Mouse (Mus musculus) urinary bladder, adult 2 months (tissue): ENCODE data around the gene Gm49601. TPM values are rescaled to one million over a fixed set of nuclear protein-coding genes. Genes with fewer than 3 reads are reported as not detected.

Experiments used
- DNase-seq: peaks from one replicate; pipeline ENCODE4 v3.0.0; 2022; ENCODE audit warnings: low spot score
- polyA plus RNA-seq: library from polyadenylated mRNA; depleted of rRNA; stranded (reverse); fragments of >200 nt; gene quantifications from 2 replicates; pipeline ENCODE4 v1.2.3, GENCODE M21; 2012; rRNA removed

Gene Gm49601
- 11.8 and 15.0 TPM in 2 replicates for polyA plus RNA-seq

DNA sequence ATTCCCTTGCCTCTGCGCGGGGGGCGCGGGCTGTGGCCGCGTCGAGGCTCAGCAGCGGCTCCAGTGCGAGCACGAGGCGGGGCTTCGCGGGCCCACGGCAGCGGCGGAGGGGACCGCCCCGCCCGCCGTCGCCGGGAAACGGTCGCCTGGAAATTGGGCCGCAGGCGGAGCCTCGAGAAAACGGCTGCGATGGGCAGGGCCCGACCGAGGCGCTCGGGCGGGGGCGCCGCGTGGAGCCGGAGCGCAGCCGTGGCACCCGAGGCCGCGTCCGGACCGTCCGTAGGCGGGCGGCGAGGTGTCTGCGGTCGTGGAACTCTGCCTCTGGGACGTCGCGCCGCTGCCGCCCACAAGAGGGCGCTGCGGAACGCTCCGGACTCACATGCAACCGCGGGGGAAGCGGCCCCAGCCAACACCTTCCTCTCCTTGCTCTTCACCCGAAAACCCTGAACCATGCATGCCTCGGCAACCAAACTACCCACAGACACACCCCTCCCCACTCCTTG is at the start of gene Gm49601:
Gene Gm49601, minus strand, starts transcription at position 52 of the 503 bp plus-strand sequence.
- peak; percentile 79 for DNase-seq

DNA sequence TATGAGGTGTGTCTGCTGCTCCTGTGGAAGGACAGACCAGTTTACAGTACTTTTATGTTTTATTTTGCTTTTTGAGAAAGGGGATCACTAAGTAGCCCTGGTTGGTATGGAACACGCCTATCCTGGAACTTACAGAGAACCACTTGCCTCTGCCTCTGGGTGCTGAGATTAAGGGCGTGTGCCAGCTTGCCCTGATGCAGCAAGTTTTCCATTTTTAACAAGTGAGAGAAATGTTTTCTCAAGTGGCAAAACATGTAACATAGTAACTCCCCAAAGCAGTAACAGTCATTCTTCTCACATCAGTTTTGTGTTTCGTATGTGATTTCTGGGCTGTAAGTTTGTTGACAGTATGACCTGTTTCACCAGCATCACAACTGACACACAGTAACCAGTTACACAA is 46.8 kb upstream of the Gm49601 start:
- DNase-seq, result no peak

DNA sequence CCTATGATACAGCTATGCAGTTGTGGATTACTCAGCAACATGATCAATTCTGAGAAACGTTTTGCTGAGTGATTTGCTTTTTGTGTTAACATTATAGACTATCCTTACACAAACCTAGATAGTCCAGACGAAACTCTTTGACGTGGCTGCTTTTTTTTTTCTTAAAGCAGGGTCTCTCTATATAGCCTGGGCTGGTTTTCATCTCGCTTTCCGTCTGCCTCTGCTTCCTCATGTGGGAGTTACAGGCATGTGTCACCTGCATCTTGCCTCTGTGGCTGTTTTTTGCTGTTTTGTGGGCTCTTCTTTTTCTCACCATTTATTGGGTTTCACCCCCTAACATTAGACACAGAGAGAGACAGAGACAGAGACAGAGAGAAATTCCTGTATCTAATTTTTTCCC is 45.8 kb upstream of the Gm49601 start:
- no peak for DNase-seq

DNA sequence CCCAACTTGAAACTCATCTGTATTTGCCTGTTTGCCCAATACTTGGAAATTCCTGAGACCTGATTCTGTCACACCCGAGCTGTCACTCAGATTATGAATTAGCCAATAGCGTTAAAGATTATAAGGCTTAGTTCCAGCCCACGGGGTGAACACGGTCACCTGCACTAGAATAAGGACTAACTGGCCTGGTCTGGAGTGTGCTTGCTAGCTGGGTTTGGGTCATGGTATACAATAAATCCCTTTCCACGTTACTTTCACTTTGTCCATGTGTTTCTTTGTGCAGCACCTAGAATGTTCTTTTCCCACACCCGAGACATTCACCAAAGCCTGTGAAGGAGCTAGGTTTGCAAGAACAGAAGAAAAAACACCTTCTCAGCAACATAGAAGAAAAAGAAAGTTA is 43.7 kb upstream of the Gm49601 start:
- DNase-seq, result no peak

DNA sequence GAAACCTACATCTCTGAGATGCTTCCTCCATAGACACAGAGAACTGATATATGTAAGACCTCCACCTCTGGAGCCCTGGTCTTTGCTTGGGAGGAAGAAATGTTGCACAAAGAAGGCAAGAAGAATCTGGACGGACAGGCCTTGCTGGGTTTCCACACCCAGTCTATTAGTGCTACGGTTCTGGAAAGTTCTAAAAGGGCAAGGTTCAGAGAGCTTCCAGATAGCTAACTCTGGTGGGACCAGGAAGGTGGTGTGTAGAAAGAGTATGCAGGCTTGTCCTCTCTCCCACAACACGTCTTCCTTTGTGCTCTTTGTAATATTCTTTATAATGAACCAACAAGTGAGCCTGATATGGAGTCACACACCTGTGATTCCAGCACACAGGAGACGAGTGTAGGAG is 32.4 kb upstream of the Gm49601 start:
- no peak for DNase-seq

DNA sequence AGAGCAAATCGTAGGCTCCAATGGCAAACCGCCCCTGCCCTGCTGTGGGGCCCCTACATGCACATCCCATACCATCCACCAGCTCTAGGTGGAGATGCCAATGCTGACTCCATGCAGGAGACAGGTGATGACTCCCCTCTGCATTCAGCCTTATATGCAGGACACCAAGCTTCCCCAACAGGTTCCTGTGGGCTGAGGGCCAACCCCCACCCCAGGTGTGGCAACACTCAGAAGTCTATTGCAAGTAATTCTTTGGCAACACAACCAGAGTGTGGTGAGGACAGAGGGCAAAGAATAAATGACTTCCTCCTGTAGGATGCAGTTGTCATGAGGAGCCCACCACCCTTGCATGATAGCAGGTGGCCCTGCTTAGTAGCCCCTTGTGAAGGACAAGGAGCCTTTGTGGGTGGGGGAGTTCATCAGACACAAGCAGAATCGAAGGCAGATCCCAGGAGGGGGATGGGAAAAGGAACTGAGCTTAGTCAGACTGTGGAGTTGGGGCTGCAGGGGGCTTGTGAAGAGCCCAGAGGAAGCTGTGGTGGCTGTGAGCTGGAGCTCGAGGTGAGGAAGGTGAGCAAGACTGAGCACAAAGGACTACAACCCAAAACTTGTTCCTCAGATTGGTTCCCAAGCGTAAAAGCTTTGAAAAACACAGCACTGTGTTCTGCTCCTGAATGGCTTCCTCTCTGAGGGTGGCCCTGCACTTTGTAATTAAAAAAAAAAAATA is 29.3 kb upstream of the Gm49601 start:
- no peak for DNase-seq

DNA sequence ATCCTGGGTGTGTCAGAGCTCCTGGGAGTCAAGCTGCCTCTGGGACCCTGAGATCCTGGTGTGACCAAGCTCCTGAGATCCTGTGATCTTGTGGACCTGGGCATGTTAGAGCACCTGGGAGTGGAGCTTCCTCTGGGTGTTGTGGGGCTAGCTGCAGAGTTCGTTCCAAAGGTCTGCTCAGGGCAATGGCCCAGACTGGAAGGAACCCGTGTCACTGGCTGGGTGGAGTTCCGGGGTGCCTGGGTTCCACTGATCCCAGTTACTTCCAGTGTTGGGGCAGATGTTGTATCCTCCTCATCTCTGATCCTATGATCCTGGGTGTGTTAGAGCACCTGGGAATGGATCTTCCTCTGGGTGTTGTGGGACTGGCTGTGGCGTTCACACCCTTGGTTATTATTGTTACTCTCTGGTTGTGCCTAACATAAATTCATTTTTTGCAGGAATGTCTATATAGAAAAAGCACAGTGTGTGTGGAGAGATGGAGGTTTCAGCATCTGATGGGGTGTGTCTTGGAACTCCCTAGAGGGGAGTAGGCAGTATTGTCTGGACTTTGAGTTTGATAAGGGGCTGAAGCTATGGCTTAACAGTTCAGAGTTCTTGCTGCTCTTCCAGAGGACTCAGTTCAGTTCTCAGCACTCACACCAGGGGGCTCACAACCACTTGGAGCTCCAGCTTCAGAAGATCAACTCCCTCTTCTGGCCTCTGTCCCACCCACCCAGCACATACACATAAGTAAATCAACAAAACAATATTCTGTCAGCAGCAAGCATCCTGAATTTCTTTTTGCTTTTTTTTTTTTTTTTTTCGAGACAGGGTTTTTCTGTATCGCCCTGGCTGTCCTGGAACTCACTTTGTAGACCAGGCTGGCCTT is 27.3 kb upstream of the Gm49601 start:
- DNase-seq, result no peak

DNA sequence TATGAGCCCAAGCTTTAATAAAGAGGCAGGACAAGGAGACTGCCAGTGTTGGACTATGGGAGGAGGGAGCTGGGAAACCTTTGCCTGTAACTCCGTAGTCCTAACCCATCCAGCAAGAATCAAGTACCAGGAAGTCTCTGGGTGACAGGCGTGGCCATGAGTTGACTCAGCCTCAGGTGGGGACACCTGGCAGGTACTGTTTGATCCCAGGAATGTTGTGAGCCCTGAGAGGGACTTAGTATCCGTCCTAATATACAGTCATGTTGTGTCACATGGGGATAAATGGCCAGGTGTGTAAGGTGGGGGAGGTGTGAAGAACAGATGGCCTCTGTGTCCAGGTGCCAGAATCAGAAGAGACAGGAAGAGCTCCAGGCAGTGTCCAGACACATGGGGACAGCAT is 22.9 kb upstream of the Gm49601 start:
- no peak for DNase-seq

DNA sequence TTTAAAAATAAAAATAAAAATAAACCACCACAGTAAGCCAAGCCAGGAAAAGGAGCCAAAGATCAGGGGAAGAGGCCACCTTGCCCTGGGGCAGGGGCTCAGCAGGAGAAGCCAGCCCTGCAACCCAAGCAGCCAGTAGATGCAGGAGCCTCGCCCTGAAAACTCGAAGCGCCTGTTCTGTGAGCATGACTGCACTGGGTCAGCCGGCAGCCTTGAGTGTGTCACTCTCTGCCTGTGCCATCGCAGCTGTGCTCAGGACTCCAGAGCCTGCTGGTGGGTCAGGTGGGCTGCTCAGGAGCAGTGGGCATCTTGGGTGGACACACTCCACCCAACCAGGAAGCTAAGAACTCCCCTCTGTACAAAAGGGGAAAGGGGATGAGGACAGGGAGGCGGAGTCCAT is 19.1 kb upstream of the Gm49601 start:
- DNase-seq, result no peak

DNA sequence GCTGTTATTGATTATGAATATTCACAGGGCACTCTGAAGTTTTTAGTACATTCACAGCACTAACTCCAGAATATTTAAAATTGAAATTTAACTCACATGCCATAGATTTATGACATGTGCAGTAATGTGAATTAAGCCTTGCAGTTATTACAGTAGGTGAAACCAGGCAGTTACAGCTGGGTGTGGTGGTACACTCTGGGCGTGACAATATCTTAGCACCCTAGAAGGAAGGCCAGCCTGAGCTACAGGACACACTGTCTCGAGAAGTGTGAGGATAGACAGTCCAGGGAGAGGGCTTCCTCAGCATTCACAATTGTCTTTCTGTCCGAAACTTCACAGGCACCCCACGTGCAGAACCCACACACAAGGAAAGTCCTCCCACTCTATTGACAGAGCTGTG is 18.3 kb upstream of the Gm49601 start:
- DNase-seq, result no peak

DNA sequence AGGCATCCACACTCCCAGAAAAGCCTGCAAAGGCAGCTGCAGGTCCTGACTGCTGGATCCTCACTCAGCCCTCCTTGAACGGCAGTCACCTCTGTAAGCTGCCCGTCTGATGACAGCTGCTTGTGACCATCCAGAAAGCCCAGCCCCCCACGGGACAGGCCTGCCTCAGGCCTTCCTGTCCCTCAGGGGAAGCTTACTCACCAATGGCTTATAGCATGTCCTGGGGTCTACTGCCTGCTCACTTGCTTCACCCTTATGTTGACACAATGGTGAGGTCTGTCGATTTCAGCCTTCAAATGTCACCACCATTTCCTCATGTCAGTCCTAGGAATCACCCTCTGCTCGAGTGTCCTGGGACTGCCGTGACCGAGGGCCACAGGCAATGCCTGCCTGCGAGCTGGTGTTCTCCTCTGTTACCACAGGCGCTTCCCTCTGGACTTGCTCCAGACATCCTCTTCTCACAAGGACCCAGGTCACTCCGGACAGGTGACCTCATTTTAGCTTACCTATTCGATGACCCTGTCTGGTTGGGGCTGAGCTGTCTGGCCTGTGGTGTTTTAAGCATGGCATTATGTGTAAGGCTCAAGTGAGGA is 17.3 kb upstream of the Gm49601 start:
- no peak for DNase-seq

DNA sequence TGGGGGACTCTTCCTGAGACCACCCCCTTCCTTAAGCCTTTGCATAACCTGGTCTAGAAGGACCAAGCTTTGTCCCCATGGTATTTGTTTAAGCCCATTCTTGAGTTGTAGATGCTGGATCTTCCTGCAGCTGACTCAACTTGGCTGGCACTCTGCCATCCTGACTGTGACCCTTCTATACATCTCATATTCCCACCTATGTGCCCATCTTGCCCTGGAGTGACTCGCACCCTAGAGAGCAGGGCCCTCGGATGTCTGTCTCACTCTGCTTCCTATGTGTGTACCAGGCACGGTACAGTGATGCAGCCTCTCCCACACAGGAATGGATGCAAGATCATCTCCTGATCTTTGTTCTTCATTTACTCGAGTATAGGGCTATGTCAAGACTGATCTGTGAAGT is 16.7 kb upstream of the Gm49601 start:
- no peak for DNase-seq

DNA sequence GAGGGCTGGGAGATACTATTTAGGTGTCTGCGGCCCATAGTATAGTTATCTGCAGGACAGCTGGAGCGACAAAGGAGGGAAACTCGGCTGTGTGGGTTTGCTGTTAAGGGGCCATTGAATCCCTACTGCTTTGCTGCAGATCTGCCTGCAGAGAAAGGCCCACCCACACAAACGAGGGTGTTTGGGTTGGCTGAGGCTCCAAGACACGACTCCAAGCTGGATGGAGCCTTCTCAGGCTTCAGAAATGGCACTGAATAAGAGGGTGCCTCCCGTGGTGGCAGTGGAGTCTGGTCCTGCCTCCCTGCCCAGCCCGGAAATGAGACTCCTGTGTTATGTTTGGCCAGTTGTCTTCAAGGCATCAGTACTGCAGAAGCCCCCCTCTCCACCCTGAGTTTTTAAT is 16.1 kb upstream of the Gm49601 start:
- peak; percentile 8 for DNase-seq

DNA sequence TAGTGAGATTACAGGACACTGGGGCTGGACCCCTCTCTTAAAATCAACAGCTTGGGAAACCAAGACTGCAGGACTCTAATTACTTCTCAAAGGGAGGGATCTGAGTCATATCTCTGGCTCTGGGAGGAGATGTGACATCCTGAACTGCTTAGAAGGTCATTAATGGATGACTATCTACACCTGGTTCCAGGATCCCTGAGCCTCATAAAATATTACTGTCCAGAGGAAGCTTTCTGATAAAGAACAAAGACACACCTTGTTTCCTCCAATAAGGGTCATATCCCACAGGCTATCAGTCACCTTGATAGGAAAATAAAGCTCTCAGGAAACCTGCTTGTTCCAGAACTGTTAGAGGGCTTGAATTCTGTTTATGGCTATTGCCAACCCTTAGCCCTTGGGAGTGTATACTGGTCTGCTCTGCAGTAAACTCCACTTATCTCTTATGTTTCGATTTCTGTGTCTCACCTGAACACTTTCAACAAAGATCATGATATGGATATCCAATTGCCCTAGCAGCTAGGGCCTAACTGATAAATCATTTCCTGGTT is 13.2 kb upstream of the Gm49601 start:
- DNase-seq, result no peak

DNA sequence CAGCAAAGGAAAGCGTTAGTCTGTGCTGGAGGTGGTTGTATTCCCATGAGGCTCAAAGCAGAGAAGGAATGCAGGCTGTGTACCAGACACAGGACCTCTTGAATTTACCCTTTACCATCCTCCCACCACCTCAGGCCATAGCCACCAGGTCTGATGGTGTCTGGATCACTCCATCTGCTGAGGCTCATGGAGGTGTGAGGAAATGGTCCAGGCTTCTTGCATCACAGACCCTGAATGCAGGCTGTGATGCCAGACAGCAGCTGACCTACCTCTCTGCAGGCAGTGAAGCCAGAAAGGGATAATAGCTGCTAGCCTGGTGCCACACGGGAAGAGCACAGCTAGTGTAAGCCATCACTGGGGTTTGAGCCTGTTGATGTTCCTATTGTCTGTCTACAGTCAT is 12.2 kb upstream of the Gm49601 start:
- peak; percentile 2 for DNase-seq

DNA sequence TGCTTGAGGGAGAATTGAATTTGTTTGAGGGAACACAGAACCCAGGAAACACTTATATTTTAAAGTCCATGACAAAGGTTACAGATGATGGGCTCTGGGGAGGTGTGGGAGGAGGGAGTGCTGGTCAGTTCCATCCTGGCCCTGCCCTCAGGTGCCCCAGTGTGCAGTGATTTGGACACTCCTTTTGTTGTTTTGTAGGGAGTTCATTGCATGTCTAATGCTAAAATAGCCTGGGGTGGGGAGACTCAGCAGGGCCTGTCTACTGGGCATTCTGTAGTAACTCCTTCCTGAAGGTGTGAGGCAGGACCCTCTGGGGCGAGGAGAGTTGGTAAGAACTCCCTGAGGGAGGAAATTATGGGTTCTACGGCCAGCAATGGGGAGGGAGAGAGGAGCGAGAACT is 10.6 kb upstream of the Gm49601 start:
- DNase-seq, result peak; percentile 3

DNA sequence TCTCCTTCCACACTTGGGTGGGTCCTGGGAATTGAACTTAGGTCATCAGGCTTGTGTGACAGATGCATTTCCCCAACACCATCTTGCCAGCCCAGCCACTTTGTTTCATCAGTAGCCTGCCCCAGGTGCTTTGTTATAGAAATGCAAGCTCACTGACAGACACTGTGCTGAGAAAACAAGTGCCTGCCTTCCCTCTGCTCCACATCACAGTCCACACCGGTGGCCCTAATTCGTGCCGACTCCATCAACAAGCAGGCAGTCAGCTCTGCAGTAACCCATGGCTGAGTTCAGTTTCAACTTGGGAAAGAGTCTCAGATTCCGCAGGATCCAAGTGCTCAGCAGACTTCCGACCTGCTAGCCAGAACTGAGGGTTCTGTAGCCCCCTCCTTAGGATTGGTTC is 10.2 kb upstream of the Gm49601 start:
- DNase-seq, result peak; percentile 3

DNA sequence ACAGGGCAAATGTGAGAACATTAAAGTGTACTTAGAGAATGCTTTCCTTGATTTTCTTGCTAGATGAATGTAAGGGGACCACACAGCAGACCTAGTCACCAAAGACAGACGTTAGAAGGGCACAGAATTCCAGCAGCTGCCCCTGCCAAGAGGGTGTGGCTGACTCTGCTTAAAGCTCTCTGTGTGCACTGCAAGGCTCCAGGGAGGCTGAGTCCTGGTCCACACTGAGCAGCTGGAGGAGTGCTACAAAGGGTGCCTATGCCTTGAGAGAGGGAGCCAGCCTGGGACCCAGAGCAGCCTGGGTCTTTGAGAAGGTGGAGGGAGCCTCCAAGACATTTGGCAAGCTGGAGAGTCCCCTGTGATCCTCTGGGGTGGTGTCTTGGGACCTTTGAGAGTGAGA is 7.1 kb upstream of the Gm49601 start:
- DNase-seq, result peak; percentile 14

DNA sequence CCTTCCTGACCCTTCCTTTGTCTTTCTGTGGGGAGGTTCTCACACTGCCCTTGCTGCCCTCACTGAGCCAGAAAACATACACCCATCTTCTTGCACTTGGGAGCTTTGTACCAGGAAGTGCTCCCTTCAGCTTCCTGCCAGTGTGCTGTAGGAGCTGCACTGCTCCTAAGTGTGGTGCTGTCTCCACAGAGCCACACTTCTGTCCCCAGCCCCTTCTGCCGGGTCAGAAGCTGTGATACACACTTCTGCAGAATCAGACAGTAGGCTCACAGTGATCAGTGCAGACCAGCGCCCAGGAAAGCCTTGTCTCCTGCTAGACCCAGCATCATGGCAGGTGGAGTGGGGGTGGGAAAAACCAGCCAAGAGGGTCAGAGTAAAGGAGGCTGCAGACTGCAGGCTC is 6.6 kb upstream of the Gm49601 start:
- DNase-seq, result peak; percentile 11

DNA sequence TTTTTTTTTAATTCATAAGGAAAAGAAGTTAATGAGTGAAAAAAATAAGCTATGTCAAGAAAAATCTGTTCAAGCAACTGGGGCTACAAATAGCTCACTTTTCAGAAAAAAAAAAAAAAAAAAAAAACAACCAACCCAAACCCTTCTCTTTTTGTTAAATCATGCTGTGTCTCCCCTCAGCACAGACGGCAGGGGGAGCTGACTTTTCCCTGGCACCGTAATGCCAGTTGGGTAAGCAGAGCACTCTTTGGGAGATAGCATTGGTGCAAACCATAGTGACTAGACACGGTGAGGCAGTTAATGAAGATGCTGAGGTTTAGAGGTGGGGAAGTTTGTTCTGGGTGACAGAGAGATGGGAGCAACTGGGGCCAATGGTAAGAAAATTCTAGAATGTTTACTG is 5.8 kb upstream of the Gm49601 start:
- peak; percentile 12 for DNase-seq

DNA sequence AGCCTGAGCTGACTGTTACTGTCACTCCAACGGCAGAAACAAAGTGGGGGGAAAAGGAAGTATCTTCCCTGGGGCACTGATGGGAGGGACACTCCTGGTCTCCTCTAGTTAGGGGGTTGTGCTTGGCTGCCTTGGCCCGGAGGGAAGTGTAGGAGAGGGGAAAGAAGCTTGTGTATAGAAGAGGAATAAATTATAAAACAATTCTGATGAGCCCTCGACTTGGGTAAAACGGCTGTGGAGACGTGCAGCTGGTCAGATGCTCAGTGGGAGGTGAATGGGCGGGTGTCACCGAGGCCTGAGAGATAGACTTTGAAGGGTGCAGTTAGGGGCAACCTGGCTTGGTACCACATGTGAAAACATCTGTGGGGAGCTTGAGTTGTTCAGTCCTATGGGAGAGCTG is 4.9 kb upstream of the Gm49601 start:
- peak; percentile 13 for DNase-seq

DNA sequence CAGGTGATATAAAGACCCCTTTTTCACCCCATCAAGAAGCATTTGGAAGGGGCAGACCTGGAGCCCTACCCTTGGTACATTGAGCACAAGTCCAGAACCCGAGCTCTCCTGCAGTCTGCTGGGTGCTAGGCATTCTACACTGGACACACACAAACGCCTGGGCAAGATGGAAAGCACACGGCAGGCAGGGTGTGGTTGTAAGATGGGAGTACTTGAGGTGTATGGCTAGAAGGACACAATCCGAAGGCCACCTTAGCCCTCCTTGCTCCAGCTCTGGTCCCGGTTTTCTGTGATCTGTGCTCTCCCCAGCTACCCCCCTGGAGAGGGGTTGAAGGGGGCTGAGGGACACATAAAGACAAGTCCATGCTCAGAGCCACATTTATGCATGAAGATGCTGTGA is 4.1 kb upstream of the Gm49601 start:
- no peak for DNase-seq
